Mouse (Mus musculus) myocyte (in vitro differentiated cells): ENCODE measurements at regions not wholly inside any gene's neighbourhood (a gene's known extent, or its start where the extent isn't known, plus 50 kb on each side); places are given as distances from the start of the nearest gene placed in this dataset.

ENCODE experiments used
- CEBPB ChIP-seq: IDR thresholded peaks from 2 replicates; pipeline ENCODE4 v1.6.1; 2011; ENCODE audit warnings: mild to moderate bottlenecking, moderate library complexity; ENCODE audit not compliant: poor library complexity, insufficient read depth, severe bottlenecking
- E2F4 ChIP-seq: IDR thresholded peaks from one replicate; pipeline ENCODE4 v1.6.1; 2011; ENCODE audit warnings: mild to moderate bottlenecking, control low read depth, moderate library complexity; ENCODE audit not compliant: insufficient read depth
- MAX ChIP-seq: IDR thresholded peaks from one replicate; pipeline ENCODE4 v1.6.1; 2011; ENCODE audit warnings: low read depth, mild to moderate bottlenecking, control low read depth
- MYOG ChIP-seq, 3 experiments: IDR thresholded peaks; one replicate each; pipeline ENCODE4 v1.6.1; 2011; ENCODE audit warnings: control low read depth in 2 of 3, low read depth in 2 of 3, mild to moderate bottlenecking in 2 of 3; ENCODE audit not compliant: insufficient read length in 2 of 3, control insufficient read depth in 1 of 3, insufficient read depth in 1 of 3
- POLR2A ChIP-seq: IDR thresholded peaks from one replicate; pipeline ENCODE4 v1.6.1; 2011; ENCODE audit warnings: low read depth, mild to moderate bottlenecking, control low read depth, moderate library complexity; ENCODE audit not compliant: insufficient read length
- SRF ChIP-seq: IDR thresholded peaks from one replicate; pipeline ENCODE4 v1.6.1; 2011; ENCODE audit warnings: low read depth; ENCODE audit not compliant: control insufficient read depth, insufficient read length
- TCF12 ChIP-seq: IDR thresholded peaks from one replicate; pipeline ENCODE4 v1.6.1; 2011; ENCODE audit warnings: mild to moderate bottlenecking, control low read depth; ENCODE audit not compliant: poor library complexity, insufficient read depth, severe bottlenecking
- TCF3 ChIP-seq: IDR thresholded peaks from one replicate; pipeline ENCODE4 v1.6.1; 2011; ENCODE audit warnings: low read depth, control low read depth; ENCODE audit not compliant: insufficient read length
- USF1 ChIP-seq: IDR thresholded peaks from one replicate; pipeline ENCODE4 v1.6.1; 2011; ENCODE audit warnings: low read depth, mild to moderate bottlenecking, control low read depth, moderate library complexity

DNA sequence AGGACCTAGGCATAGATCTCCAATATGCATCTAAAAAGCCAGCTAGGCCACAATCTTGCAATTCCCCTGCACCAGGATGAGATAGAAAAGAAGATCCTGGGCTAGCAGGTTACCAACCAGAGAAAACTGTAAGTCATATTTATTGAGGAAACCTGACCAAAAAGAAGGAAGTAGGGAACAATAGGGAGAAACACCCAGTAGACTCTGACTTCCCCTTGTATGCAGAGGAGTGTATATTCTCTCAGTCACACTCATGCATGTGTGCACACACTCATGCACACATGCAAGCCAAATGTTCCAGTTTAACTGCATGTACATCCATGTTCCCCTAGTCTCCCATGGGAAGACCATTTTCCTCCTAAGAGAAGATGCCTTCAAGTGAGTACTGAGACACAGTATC is 184.9 kb upstream of the Negr1 start:
- TF ChIP-seq POLR2A (no peak), CEBPB (no peak), MAX (no peak), E2F4 (no peak), TCF12 (no peak), USF1 (no peak), MYOG (IDR thresholded peaks at IDR 0.05; ENCODE audit: control insufficient read depth in 1 of 3, insufficient read depth in 1 of 3, insufficient read length in 2 of 3, low read depth in 2 of 3) (no peak), SRF (no peak), TCF3 (no peak)
